ENCODE assay signal across 8 mouse cellular contexts in the genomic region with DNA sequence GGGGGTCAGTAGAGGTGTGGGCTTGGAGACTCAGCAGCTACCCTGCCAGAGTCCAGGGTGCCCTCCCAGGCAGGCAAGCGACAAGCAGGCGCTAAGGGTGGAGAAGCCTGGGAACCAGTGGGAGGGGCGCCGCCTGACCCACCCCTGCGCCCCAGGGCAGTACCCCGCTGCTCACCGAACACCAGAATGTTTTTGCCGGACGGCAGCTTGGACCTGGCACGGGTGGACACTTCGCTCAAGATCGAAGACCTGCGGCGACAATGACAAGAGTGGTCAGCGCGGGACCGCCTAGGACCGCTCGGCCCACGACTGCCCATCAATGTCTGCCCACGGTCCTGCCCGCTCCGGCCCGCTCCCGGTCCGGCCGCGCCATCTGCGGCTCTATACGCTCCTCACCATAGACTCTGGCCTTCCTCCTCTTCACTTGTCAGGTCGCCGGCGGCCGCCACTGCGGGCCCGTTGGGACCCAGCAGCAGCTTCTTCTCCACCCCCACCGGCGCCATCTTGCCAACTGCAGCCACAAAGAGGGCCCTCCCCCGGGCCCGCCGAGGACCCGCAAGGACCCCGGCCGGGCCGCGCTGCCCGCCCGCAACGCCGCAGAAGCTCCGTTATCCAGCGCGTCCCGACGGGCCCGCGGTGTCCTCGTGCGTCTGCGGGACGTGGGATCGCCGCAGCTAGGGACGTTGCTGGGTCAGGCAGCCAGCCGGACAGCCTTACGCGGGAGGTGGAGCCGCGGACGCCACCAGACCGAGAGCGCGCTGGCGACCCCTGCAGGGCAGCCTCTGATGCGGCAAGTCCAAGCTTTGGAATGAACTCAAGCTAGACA. TPM values are rescaled to one million over a fixed set of nuclear protein-coding genes. Genes with fewer than 3 reads are reported as not detected.
DNase-seq lines count a peak whose midpoint lies in the region; ATAC-seq lines count a peak whose summit lies in the region.

A gene (minus strand): TSS at position 749 of the 826 bp plus-strand sequence.

- H3K27ac ChIP-seq in forebrain, embryonic 10.5 days: peak within 1 kb of the TSS; percentile 99
- peak within 1 kb of the TSS; percentile 81 for H3K27ac ChIP-seq in heart, embryonic 15.5 days
- peak within 1 kb of the TSS; percentile 80 for H3K27ac ChIP-seq in liver, embryonic 15.5 days (replicated peaks)
- peak within 1 kb of the TSS; percentile 73 for H3K27ac ChIP-seq in neural tube, embryonic 12.5 days

- H3K4me1 ChIP-seq in forebrain, embryonic 10.5 days: peaks cover 12% of the 10 kb centered on the region
- peaks cover 14% of the 10 kb centered on the region for H3K4me1 ChIP-seq in heart, embryonic 15.5 days (replicated peaks)
- peaks cover 20% of the 10 kb centered on the region for H3K4me1 ChIP-seq in liver, embryonic 15.5 days (replicated peaks)
- peaks cover 10% of the 10 kb centered on the region for H3K4me1 ChIP-seq in neural tube, embryonic 12.5 days

- H3K9ac ChIP-seq in heart, embryonic 15.5 days: peak within 1 kb of the TSS; percentile 93
- H3K9ac ChIP-seq in liver, embryonic 15.5 days: peak within 1 kb of the TSS; percentile 81
- peak within 1 kb of the TSS; percentile 94 for H3K9ac ChIP-seq in neural tube, embryonic 12.5 days

- no peaks in the 10 kb centered on the region for H3K9me3 ChIP-seq in forebrain, embryonic 10.5 days
- no peaks in the 10 kb centered on the region for H3K9me3 ChIP-seq in heart, embryonic 15.5 days (replicated peaks)
- no peaks in the 10 kb centered on the region for H3K9me3 ChIP-seq in liver, embryonic 15.5 days (replicated peaks)
- no peaks in the 10 kb centered on the region for H3K9me3 ChIP-seq in neural tube, embryonic 12.5 days

- no peaks in the 10 kb centered on the region for H3K27me3 ChIP-seq in forebrain, embryonic 10.5 days (ENCODE audit: poor library complexity, severe bottlenecking)
- H3K27me3 ChIP-seq in heart, embryonic 15.5 days: no peaks in the 10 kb centered on the region
- H3K27me3 ChIP-seq in liver, embryonic 15.5 days: no peaks in the 10 kb centered on the region
- H3K27me3 ChIP-seq in neural tube, embryonic 12.5 days (replicated peaks): no peaks in the 10 kb centered on the region

- peak within 1 kb of the TSS; percentile 83 for H3K4me2 ChIP-seq in heart, embryonic 15.5 days
- peak within 1 kb of the TSS; percentile 88 for H3K4me2 ChIP-seq in liver, embryonic 15.5 days
- peak within 1 kb of the TSS; percentile 92 for H3K4me2 ChIP-seq in neural tube, embryonic 12.5 days (replicated peaks)

- WGBS in forebrain, embryonic 10.5 days: under 1% methylated on average over 75 of the region's 75 CpGs
- WGBS in heart, embryonic 15.5 days: under 1% methylated on average over 75 of the region's 75 CpGs
- WGBS in liver, embryonic 15.5 days (ENCODE audit: insufficient replicate concordance): under 1% methylated on average over 75 of the region's 75 CpGs
- under 1% methylated on average over 75 of the region's 75 CpGs for WGBS in neural tube, embryonic 12.5 days

- peaks cover 38% of the 10 kb centered on the region for H3K36me3 ChIP-seq in forebrain, embryonic 10.5 days (replicated peaks)
- peaks cover 26% of the 10 kb centered on the region for H3K36me3 ChIP-seq in heart, embryonic 15.5 days
- peaks cover 32% of the 10 kb centered on the region for H3K36me3 ChIP-seq in liver, embryonic 15.5 days (replicated peaks)
- peaks cover 29% of the 10 kb centered on the region for H3K36me3 ChIP-seq in neural tube, embryonic 12.5 days

- ATAC-seq in CD4-positive, CD25-positive, alpha-beta regulatory T cell, adult 4 months: peak; percentile 95
- peak; percentile 81 for ATAC-seq in heart, embryonic 15.5 days (replicated peaks; ENCODE audit: insufficient number of reproducible peaks, insufficient read depth, low FRiP score, low read depth)
- peak; percentile 88 for ATAC-seq in liver, embryonic 15.5 days (ENCODE audit: insufficient read depth)
- peak; percentile 89 for ATAC-seq in neural tube, embryonic 12.5 days (ENCODE audit: low FRiP score, low read depth)

- H3K4me3 ChIP-seq in forebrain, embryonic 10.5 days: peak within 1 kb of the TSS; percentile 76
- H3K4me3 ChIP-seq in heart, embryonic 15.5 days: peak within 1 kb of the TSS; percentile 90
- H3K4me3 ChIP-seq in liver, embryonic 15.5 days (replicated peaks): peak within 1 kb of the TSS; percentile 92
- peak within 1 kb of the TSS; percentile 89 for H3K4me3 ChIP-seq in neural tube, embryonic 12.5 days

- peak; percentile 76 for DNase-seq in c-Kit-negative CD71-positive TER-119-positive erythroid progenitor cells, embryonic 14.5 days (ENCODE audit: low read depth, low spot score)
- DNase-seq in forebrain, embryonic 10.5 days (ENCODE audit: extremely low spot score, low spot score): peak; percentile 88
- peak; percentile 91 to 93 for DNase-seq in kidney, postnatal 25 days
- peak; percentile 83 for DNase-seq in telencephalon, adult 2 months (ENCODE audit: low read depth, low spot score)

RNA-seq across cellular contexts. Expression of the gene that starts here (rescaled TPM):
- 10 to 100 TPM; 28.1 to 31.0 TPM for polyA plus RNA-seq in CD4-positive, CD25-positive, alpha-beta regulatory T cell, adult 4 months (2017; shearing (Covaris generic))
- 81.5 and 81.9 TPM in 2 replicates for polyA plus RNA-seq in forebrain, embryonic 10.5 days (2016; fragmentation: Nextera tagmentation; extraction: Ambion mirVana)
- 50.4 and 52.4 TPM in 2 replicates for polyA plus RNA-seq in heart, embryonic 15.5 days (2015; fragmentation: Nextera tagmentation; extraction: Ambion mirVana)
- polyA plus RNA-seq in liver, embryonic 15.5 days (2015; fragmentation: Nextera tagmentation; extraction: Ambion mirVana): 10.5 and 11.5 TPM in 2 replicates
- polyA plus RNA-seq in neural tube, embryonic 12.5 days (2016; fragmentation: Nextera tagmentation; extraction: Ambion mirVana): 114 and 130 TPM in 2 replicates

Comparison
In these comparisons a context has a peak if more than half of its experiments do, and no peak if none do; other contexts are left out.
1. Peak in every context shown above with its lines: DNase-seq, ATAC-seq, H3K4me3 ChIP-seq and H3K27ac ChIP-seq.